Mouse (Mus musculus) right cerebral cortex, postnatal 25 days (tissue): ENCODE data around the gene Ggt1.
"Not testable (repeated sequence)": the region's sequence is repeated elsewhere in the genome, so short reads cannot be mapped to it uniquely, and the experiment has no call there.

ENCODE experiments used
- DNase-seq: peaks from one replicate; pipeline ENCODE4 v3.0.0; 2022

The Ggt1 gene

DNA sequence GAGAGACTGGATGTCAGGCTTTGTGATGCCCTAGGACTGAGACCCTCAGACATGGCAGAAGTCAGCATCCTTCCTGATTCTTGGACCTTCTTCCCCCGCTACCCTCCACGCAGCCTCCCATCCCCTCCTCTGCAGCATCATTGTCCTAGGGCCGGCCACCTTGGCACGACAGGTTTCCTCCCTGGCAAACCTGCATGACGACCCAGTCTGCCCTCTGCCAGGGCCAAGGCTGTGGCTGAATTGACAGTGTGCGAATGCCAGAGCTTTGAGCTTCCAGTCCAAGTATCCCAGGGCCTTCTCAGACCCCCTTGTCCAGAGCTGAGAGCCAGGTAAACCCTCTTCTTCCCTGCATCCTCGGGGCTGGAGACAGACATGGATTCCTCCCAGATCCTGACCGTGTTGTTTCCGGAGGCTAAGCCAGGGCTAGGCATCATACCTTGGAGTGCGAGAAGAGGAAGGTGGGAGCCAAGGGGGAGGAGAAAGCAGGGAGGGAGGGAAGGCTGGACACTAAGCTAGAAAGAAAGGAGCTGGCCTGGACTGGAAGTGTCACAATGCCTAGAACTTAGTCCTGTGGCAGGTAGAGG lies at the start of gene Ggt1:
Ggt1 (plus strand) TSS at position 534 of the 584 bp plus-strand sequence.
- DNase-seq, result no peak

DNA sequence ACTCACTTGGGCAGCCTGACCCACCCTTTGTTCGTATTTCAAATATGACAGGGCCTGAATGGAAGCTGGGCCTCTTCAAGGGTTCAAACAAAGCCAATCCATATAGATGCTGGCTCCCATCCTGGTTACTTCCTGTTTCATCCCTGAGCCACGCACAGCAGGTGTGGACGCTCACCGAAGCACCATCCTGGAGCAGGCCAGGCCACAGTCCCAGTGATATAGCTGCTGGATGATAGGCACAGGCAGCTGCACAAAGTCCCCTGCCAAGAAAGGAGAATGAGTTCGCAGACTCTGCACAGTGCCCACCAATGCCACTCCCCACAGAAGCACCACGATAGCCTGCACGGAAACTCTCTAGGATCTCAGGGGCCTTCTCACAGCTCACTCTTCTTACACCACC lies 49.5 kb upstream of the Ggt1 start:
- no peak for DNase-seq

- no peak for DNase-seq
Measured at GRCm38 (mm10) chr10:75512796-75513195, 48.6 kb upstream of the Ggt1 start.

DNA sequence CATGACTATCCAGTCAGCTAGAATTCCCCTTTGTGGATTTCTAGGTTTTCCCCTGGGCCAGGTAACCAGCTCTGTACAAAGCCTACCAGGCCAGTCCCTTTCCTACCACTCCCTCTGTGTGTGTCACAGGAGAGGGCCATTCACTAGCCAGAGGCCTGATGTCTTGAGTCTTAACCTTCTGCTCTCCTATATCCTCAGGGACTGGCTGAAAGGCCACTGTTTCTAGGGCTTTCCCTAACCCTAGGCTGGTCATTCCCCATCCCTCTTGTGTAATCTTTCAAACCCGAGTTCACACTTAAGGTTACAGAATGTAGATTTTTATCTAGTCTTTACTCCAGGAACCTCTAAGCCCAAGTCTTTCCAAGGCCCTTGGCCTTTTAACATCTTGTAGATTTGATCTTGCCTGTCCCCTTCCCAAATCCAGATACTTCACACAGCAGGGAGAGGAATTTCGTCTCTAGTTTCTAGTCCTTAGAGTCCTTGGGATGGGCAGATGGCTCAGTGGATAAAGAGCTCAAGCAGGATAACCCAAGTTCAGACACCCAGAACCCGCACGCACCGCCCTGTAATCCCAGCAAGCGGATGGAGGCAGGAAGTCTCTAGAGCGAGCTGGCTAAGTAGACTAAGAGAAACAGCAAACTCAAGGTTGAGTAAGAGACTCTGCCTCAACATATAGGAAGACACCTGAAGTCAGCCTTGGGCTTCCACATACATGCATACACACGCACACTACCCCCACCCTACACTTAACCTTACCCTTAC lies 47.9 kb upstream of the Ggt1 start:
- DNase-seq, result no peak

DNA sequence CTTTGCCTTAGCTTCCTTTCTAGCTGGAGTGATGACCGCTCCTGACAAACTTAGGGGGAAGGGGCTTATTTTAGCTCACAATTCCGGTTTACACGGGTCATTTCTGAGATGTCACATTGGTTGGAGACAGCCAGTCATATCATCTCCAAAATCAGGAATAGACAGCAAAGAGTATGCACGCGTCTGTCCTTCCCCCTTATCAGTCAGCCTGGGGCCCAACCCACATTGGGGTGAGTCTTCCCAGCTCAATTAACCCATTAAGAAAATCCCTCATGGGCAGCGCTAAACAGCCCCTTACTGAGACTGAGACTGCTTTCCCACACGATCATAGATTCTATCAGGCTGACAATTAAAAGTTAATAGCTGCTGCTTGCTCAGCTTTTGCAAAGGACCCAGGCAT lies 47.0 kb upstream of the Ggt1 start:
- no peak for DNase-seq

DNA sequence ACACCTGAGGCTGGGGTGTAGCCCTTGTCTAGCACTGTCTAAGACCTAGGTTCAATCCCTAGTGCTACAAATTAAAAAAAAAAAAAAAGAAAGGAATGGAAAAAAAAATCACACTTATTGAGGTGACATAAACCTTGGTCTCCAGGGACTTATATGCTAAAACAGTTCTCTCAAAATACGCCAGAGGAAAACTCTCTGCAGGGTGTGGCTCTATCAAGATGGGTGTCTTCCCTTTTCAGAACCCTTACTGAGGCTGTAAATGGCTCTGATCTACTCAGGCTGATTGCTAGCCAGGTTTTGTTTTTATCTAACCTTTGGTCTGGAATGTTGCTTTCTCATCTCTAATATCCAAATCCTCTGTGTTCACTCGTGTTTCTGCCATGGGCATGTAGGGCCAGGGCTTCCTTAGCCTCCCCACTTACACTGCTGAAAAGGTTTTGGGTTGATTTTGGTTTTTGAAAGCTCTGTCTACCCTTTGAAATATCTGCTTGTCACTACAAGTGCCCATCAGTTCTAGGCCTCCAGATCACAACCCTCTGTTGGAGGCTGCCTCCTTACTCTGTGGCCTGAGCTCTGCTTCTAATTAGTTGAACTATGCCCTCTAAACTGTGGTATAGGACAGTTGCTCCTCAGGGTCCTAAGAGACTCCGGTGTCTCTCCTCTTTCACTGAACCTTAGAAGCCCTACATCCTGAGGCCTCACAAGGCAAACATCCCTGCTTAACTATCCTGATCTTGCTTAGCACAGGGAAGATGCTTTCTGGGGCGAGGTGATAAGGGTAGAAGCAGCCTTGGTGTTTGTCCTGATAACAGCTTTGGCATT lies 46.0 kb upstream of the Ggt1 start:
- DNase-seq, result no peak

DNA sequence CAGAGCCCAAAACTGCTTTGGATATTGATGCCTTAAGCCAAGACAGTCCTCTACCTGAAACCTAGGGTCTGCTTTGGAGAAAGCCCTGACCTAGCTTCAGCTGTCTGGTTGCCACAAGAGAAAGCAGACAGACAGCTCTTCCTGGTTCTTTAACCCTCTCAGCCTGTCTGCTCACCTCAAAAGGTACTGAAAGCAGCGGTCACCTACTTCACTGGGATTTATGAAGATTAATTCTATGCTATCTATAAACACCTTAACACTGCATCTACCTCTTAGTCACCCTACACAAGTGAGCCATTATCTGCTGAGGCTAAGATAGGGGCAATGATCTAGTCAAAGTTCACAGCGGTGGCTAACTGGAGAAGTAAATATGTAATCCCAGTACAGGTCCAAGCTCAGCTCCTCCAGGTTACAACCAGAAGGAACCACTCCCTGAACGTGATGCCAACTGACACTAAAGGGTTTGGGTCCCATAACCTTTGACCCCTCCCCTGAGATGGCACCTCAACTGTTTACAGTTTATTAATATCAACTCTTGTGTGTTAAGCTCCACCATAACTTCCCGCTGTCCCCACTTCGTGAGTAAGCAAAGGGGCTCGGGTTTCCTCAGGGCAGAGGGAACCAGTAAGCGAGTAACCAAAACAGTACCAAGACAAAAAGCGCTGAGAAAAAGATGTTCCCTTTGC lies 45.2 kb upstream of the Ggt1 start:
- DNase-seq, result no peak

- peak; percentile 12 for DNase-seq
Measured at GRCm38 (mm10) chr10:75516724-75517072, 44.7 kb upstream of the Ggt1 start.

DNA sequence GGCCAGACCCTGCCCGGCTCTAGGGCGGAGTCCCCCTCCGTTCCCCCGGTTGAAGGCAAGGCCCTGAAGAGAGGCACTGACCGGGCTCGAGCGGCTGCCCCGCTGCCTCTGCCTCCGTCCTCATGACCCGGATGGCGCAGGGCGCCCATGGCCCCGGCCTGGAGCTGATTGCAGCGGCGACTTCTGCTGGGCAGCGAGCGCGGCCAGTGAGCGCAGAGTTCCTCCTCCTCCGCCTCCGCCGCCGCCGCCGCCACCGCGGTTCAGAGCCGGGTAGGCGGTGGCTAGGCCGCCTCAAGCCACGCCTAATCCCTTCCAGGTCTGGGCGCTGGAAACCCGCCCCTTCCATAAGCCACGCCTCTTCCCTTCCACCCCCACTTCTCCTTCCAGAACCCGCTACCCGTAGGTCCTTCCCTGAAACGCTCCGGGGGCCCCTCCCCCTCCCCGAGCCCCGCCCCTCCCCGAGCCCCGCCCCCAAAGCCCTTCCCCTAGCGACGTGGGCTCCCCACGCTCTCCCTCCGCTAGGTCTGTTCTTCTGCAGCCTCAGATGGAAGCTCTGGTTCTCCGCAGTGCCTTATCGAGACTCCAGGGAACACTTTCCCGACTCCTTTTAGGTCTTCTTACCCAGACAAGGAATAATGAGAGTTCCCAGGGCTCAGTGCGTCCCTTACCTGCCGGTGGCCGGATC lies 44.2 kb upstream of the Ggt1 start, which contains the start of gene Snrpd3:
Snrpd3 (plus strand) TSS at position 479 of the 685 bp plus-strand sequence.
- peak; percentile 89 for DNase-seq

DNA sequence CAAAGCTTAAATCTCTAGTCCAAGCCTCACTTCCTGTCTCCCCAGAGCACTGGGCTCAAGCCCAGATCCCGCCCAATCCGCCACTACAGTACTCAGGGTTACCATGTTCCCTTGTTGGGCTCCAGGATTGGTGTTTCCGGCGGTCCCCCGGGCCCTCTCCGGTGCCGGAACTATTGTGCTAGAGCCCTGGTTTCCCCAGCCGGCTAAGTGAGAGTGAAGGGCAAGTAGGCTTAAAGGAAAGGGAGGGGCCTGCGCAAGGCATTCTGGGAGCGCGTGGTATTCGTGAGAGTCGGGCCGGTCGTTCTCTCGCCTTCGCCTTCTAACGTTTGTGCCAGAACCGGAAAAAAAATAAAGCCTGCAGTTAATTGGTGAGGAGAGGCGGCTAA lies 43.7 kb upstream of the Ggt1 start, which contains the start of gene Gucd1:
Gucd1 (minus strand) TSS at position 215 of the 386 bp plus-strand sequence.
- peak; percentile 95 for DNase-seq

DNA sequence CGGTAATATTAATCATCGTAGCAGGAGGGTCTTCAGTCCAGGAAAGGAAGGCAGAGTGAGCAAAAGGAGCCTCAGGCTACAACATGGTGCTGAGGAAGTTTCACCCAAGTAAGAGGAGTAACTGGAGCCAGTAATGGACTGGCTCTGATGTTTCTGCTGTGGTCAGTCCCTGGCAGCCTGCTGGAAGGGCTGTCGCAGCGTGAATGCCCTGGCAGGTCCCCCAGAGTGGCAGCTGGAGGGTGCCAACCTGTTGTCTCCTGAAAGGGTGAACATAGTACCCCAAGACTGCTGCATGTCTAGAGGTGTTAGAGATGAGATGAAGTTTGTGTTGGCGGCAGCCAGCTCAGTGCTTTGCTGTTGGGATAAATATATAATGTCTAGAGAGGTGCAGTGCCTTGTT lies 40.8 kb upstream of the Ggt1 start:
- no peak for DNase-seq

- no peak for DNase-seq
Measured at GRCm38 (mm10) chr10:75521643-75522042, 39.8 kb upstream of the Ggt1 start.

GRCm38 (mm10) chr10:75525450-75525849 lies 36.0 kb upstream of the Ggt1 start:
- not testable (repeated sequence) for DNase-seq

- DNase-seq, result no peak
Measured at GRCm38 (mm10) chr10:75530322-75530721, 31.1 kb upstream of the Ggt1 start.

DNA sequence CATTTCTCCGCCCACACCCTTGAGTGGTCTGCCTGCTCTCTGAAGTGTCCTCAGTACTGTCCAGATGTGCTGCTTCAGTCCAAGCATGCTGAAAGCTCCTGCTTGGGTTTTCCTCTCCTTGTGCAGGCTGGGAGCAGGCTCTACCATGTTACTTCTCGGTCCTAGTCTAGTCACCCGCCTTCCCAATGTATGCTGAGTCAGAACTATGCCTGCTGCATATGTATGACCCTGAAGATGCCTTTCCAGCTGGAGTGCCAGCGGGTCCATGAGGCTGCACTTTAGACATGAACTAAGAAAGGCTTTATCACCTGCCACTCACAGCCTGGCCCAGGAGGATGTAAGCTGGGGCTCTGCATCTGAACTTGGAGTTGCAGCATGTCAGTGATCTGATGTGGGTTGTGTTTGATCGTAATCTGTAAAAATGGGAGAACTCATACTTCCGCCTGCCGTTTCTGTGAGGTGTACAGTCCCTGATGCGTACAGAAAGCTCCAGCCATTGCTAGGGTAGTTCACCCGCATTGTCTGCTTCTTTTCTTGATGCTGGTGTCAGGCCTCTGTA lies 29.8 kb upstream of the Ggt1 start:
- DNase-seq, result no peak

DNA sequence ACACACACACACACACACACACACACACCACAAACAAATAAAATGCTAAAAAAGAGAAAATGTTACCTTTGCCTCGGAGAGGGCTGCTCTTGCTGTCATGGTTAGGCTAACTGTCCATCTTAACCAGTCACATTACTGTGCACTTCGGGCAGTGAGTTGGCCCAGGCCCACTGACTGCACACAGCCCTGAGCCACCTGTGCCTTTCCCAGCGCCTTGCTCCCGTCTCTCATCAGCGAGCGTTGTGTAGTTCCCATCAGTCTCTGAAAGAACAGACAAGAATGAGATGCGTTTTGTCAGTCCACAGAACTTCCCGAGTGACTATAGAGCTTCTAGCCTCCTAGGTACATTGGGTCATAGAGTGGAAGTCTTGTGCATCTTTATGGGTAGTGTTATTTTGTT lies 27.2 kb upstream of the Ggt1 start:
- DNase-seq, result no peak

DNA sequence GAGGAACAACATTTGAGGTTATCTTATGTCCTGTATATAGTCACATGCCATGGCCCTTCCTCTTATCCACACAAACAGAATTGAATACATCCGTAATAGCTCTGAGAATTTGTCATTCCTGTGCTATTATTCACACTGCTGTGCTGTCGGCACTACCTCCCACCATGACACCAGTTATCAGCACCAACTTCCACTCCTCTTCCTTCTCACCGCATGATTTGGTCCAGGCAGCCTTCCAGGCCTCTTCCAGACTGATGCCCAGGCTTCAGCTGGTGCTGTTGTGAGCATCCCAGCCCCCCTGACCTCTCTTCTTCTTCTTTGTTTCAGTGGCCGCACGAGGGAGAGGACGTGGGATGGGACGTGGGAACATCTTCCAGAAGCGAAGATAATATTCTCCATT lies 26.5 kb upstream of the Ggt1 start:
- DNase-seq, result no peak

DNA sequence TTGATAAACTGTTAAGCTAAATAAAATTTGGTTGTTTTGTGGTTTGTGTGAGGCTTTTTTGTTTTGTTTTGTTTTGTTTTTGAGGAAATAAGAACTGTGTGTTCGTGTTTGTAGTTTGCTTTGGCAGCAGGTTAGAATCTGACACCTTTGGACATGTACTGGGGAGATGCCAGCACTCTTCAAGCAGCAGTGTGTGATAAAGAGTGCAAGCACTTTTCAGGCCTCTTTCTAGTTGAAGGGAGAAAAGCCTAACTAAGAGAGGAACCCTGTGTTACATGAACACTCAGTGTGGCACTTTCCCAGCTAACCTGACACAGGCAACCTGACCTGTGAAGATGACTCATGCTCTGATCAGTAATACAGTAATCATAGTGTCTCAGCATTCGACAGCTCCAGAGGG lies 26.0 kb upstream of the Ggt1 start:
- no peak for DNase-seq

- DNase-seq, result no peak
Measured at GRCm38 (mm10) chr10:75536123-75536522, 25.3 kb upstream of the Ggt1 start.

GRCm38 (mm10) chr10:75547901-75548300 lies 13.5 kb upstream of the Ggt1 start:
- DNase-seq, result no peak

- no peak for DNase-seq
Measured at GRCm38 (mm10) chr10:75548486-75548885, 12.9 kb upstream of the Ggt1 start.

- no peak for DNase-seq
Measured at GRCm38 (mm10) chr10:75549886-75550285, 11.5 kb upstream of the Ggt1 start.
